Mouse (Mus musculus) gastrocnemius, postnatal 25 days (tissue): ENCODE results near the gene Hemk1. TPM values are rescaled to one million over a fixed set of nuclear protein-coding genes. Genes with fewer than 3 reads are reported as not detected.
"Not testable (repeated sequence)": the region's sequence is repeated elsewhere in the genome, so short reads cannot be mapped to it uniquely, and the experiment has no call there.

Experiments used
- DNase-seq: peaks from one replicate; pipeline ENCODE4 v3.0.0; 2022
- total RNA-seq, 2 experiments: library from RNA; stranded (reverse); gene quantifications; 1 replicate in 1 of 2; 2 replicates in 1 of 2; pipeline ENCODE4 v1.2.3; 2021

Hemk1 gene
- total RNA-seq, 2 experiments from 2014 or later = 12.8 to 15.7 TPM

DNA sequence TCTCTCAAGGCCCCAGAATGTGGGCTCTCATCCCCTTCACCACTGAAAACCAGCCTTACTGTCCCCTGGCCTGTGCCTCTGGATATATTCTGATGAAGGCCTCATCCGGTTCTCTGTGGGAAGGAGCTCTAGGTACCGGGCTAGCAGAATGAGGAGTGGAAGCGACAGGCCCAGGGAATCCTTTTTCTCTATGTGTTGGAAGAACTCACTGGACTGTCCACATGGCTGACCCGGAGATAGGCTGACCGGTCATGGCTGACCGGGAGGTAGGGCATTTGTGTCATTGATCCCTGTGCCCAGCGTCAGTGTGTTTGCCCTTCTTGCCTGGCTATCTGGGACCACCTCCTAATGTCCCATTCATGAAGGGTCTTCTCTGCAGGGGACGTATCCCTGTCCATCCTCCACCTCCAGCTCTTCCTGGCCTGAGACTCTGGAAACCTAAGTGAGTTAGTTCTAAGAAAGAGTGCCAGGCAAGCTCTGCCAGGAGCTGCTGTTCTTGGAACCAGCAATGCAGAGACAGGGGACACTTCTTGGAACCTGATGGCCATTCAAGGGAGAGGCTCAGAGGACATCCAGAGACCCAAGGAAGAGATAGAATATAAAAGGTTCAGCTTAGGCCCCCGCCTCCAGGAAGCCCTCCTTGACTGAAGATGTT, 29.7 kb downstream of the Hemk1 start:
- peak; percentile 67 for DNase-seq

DNA sequence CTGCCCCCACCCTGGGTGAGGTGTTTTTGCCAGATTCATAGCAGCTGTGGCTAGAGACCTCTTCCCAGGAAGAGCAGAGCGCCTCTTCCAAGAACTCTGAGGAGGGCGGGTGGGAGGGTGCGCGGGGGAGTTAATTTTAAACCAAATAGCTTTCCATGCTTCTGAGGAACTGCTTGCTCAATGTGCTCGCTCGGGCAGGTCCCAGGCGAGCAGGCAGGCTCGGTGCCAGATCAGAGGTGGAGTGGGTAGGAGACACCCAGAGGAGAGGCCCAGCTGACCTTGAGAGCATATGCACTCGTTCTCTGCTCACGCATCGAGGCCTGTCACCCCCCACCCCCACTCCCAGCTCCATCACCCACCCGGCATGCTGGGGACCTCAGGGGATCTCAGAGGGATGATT, 30.3 kb downstream of the Hemk1 start:
- DNase-seq = peak; percentile 89

DNA sequence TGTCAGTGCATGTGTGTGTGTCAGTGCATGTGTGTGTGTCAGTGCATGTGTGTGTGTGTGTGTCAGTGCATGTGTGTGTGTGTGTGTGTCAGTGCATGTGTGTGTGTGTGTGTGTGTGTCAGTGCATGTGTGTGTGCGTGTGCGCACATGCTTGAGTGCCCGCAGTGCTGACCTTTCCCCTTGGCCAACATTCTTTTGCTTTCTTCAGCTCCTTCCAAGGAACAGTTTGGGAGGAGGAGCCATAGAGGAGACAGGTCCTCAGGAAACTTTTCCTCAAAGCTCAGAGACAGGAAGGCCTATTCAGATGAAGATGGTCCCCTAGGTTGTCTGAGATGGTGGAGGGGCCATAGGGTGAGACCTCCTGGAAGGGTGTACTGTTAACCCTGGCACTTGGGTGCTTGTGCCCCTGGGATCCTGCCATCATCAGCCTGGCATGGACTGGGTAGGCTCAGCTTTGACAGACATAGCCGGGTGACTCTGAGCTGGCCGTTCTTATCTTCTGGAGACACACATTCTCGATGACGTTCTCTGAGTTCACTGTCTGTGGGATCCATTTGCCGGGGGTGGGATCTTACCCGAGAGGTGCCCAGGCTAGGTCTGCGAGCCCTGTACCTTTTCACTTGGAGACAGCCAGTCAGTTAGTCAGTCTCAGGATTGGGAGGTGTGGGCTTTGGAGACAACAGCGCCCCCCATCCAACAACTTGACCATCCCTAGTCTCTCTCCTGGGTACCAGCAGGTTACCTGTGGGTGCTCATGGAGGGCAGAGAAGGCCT, 30.9 kb downstream of the Hemk1 start:
- DNase-seq = no peak

DNA sequence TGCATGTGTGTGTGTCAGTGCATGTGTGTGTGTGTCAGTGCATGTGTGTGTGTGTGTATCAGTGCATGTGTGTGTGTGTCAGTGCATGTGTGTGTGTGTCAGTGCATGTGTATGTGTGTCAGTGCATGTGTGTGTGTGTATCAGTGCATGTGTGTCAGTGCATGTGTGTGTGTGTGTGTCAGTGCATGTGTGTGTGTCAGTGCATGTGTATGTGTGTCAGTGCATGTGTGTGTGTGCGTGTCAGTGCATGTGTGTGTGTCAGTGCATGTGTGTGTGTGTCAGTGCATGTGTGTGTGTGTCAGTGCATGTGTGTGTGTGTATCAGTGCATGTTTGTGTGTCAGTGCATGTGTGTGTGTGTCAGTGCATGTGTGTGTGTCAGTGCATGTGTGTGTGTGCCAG, 31.5 kb downstream of the Hemk1 start:
- not testable (repeated sequence) for DNase-seq

DNA sequence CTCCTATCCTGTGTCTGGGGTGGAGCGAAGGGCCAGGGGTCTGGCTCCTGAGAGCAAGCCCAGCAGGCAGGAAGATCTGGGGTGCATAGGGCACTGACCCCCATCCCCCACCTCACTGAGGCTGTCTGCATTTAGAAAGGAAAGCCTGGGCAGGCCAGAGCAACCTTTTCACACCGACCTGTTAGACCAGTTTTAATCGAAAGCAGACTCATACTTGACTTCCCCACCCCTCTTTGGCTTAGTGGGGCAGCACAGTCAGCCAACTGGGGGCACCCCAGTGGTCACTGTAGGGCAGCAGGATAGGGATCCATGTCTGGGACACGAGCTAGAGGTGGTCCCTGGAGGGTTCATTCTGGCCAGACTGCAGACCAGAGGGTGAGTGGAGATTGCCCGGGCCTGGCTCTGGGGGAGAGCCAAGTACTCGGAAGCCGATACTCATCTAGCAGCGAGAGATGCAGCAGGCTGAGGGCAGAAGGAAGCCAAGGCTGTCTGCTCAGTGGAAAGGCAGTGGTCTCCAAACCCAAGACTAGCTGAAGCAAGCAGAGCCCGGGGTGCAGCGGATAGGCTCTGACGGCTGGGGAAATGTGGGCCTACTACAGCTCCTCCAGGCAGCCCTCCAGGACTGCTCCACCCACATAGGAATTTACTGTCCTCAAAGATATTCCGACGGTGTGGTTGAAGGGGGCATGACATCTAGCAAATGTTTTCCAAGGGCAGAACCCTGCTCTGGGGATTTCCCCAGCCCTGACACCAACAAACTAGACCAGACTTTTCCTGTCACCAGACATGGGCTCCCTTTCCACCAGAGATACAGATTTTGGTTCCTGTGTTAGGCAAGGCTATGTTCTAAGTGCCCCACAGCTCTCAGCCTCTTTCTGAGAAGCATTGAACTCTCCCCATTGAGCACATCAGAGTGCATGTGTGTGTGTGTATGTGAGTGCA, 32.3 kb downstream of the Hemk1 start:
- peak; percentile 47 for DNase-seq

DNA sequence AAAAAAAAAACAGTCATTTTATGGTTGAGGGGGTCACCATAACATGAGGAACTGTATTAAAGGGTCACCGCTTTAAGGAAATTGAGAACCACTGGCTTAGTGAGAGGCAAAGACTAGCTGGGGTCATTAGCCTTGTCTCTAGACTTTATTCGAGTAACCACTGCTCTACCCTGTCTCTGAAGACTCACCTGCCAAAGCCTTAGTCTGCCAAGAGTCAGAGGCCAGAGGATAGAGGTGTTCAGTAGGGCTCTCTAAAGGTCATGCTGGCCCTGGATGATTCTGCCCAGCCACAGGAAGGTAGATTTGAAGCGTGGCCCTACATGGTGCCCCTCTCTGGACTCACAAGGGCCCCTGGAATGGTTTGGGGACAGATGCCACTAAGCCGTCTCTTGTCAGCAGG, 33.1 kb downstream of the Hemk1 start:
- no peak for DNase-seq

DNA sequence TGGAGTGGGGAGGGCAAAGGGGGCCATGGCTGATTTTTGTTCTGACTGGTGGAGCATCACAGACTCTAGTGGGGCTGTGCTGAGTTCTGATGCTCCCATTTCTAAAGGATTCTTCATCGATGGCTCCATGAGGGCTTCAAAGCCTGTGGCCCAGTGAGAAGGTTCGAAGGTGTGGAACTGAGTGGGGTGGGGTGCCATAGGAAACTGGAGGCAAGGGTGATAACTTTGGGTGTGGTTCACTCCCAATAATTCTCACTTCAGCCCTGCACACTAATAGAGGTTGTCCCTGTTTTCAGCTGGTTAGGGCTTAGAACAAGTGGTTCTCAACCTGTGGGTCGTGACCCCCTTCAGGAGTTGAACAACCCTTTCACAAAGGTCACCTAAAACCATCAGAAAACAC, 33.8 kb downstream of the Hemk1 start:
- no peak for DNase-seq

DNA sequence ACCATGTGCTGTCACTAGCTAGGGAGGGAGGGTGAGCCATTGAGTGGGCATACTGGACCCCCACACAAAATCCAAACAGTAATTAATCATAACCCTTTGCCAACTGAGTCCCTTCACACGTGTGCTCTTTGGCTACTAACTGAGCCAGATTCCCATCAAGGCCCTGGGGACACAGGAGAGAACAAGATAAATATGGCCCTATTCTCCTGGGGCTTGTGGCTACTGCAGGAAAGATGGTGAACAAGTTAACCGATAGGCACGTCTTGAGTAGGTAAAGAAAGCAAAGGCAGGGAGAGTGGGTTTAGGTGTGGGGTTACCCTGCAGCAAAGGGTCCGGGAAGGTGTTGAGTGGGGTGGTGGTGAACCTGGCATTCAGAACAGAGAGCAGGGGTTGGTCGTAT, 34.2 kb downstream of the Hemk1 start:
- no peak for DNase-seq

DNA sequence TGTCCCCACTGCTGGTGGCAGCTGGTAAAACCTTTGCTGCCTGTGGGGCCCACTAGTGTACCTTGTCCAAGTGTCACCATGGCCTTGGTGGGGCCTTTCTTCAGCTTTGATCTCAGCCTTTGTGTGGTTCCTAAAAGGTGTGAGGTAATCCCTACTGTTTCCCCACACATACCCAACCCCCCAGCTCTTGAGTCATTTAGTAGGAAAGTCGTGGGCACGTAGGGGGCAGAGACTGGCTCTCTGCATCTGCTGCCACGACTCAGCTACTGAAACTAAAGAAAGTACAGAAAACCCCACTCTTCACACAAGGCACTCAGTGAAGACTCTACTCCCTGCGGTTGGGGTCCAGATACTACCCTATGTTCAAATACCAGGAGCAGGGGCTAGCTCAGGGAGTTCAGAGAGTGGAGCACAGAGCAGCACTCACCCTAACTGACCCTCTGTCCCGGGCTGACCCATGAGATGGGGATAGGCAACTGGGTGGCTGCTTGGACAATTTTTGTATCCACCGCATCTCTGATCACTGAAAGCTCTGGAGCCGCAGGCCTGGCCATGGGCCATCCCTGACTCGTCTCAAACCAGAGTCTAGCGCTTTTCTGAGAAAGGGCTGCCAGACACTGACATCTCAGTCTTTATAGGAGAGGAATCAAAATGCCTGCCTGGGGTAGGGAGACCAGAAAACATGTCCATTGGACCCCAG, 34.9 kb downstream of the Hemk1 start:
- no peak for DNase-seq

DNA sequence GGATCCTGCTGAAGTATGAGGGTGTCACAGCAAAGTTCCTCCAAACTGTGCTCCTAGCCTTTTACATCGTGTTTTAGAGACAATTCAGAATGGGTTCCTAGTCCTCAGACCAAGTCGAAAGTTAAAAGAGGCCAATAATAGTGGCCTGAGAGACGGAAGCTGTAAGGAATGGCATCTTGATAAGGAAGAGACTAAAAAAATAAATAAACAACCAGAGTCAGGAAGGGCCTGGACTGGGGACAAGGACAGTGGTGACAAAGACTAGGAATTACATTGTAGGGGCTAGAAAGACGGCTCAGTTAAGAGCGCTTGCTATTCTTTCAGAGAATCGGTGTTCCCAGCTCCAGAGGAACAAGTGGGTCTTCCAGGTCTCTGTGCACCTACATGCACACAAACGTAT, 35.6 kb downstream of the Hemk1 start:
- no peak for DNase-seq

DNA sequence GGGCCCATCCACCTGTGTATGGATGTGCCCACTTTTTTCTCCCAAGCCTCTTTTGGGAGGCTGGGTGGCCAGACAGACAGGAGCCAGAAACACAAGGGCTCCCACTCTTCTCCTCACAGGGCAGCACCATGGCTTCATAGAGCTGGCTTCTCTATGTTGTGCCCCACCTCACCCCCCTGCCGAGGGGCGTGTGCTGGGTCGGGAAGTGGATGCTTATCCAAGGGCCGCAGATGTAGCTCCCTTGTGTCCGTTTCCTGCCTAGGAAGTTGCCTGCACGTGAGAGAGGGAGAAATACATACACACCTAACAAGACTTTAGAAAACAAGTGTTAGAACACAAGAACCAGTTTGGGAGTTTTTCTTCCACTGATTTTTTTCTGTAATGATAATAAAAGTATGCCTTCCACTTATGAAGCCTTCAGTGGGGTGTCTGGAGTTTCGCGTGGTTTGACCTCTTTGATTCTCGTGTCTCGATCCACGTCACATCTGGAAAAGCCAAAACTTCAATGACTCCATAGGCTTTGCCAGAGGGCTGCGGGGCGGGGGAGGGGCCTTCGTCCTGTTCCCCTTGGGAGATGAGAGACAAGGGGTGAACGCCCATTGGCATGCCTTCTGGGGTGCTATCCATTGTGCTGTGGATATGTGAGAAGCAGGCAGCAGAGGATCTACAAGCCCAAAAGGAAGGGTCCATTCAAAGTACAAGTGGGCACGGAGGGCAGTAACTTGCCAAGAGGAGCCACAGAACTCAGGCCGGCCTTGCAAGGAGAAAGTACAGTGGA, 36.4 kb downstream of the Hemk1 start:
- no peak for DNase-seq

DNA sequence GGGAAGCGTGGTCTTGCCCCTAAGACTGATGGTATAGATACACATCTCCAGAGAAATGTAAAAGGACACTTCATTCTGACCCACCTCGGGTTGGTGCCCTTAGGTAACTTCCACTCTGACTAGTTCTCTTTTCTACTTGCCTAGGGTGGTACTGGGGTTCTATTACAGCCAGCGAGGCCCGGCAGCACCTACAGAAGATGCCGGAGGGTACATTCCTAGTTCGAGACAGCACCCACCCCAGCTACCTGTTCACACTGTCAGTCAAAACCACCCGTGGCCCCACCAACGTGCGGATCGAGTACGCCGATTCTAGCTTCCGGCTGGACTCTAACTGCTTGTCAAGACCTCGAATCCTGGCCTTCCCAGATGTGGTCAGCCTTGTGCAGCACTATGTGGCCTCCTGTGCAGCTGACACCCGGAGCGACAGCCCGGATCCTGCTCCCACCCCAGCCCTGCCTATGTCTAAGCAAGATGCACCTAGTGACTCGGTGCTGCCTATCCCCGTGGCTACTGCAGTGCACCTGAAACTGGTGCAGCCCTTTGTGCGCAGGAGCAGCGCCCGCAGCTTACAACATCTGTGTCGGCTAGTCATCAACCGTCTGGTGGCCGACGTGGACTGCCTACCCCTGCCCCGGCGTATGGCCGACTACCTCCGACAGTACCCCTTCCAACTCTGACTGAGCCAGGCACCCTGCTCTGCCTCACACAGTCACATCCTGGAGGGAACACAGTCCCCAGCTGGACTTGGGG, 37.8 kb downstream of the Hemk1 start:
- DNase-seq = no peak

DNA sequence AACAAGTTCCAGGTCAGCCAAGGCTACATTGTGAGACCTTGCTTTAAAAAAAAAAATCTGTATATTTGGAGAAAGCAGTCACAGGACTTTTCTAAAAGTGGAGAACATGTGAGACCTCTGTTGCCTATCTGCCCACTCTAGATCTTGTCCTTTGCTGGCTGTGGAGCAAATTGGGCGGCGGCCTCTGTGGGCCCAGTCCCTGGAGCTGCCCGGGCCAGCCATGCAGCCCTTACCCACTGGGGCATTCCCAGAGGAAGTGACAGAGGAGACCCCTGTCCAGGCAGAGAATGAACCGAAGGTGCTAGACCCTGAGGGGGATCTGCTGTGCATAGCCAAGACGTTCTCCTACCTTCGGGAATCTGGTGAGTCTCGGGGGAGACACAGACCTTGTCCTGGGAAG, 38.4 kb downstream of the Hemk1 start:
- no peak for DNase-seq

DNA sequence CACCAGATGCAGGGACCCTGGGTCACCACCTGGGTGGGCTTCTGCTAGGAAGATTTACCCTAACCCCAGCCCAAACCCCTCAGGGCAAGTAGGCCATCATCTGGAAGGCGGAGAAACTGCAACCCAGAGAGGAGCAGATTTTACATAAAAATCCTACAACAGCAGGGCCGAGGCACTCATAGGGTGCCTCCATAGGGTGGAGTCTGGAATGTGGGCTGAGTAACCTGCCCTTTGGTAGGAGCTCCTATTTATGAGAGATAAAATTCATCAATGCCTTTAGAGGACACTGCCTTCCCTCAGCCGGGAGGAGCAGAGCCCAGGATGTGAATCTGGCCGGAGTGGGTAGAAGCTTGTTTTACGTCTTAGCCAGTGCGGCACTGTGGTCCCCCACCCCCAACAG, 39.3 kb downstream of the Hemk1 start:
- DNase-seq = no peak

DNA sequence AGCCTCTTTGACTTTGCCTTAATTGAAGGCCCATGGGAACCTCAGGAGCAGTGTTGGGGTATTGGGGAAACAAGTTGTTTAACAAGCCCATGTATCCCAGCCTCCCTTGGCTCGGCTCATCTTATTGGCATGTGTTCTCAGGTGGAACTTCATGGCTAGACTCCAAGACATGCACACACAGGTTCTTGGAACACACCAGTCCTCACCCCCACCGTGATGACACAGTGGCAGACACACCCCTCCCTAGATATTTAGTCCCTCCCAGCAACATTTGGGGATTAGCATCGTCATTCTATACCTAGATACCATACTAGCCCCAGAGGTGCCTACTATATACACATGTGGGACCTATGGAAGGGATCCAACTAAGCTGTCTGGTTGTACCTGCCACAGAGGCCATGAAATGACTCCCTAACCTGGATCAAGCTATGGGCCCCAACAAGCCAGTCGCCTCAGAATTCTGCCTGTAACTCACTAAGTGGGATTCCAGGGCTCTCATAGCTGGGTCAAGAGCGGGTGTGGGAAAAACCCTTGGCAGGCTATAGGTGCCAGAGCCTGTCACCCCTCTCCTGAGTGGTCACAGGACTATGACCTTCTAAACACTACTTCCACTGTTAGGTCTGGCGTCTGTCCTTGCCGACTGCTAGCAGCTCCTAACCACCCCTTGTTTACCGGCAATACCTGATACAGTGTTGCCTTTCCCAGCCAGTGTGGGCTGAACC, 39.9 kb downstream of the Hemk1 start:
- DNase-seq = no peak

DNA sequence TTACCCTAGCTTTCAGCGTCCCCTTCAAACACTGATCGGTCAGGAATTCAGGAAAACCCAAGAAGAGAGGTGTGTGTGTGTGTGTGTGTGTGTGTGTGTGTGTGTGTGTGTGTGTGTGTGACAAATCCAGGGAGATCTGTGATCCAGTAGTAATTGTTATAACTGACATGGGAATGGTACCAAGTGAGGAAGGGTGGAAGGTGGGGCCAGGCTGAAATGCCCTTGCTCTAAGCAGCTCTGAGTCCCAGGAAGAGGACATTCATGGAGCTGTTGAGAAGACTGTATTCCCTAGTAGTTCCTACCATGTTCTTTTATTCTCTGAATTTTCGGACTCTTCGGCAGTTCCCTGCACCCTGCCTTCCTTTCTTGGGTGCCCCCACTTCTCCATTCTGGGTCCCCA, 40.5 kb downstream of the Hemk1 start:
- no peak for DNase-seq

DNA sequence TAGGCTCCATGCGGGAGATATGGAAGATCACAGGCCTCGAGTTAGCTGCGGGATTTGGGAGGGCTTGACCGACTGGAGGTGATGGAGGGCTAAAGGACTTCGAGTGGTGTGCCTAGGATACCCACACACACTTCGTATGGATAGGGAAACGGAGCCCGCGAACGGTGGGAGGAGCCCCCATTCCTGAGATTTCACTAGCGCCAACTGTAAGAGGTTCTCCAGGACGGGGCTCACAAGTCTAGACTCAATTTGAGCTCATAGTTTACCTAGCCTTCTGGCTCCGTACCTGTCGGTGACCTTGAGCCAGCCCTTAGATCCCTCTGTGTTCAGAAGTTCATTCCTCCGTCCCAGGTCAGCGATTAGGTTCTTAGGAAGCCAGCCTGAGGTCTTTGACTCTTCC, 41.1 kb downstream of the Hemk1 start:
- no peak for DNase-seq

DNA sequence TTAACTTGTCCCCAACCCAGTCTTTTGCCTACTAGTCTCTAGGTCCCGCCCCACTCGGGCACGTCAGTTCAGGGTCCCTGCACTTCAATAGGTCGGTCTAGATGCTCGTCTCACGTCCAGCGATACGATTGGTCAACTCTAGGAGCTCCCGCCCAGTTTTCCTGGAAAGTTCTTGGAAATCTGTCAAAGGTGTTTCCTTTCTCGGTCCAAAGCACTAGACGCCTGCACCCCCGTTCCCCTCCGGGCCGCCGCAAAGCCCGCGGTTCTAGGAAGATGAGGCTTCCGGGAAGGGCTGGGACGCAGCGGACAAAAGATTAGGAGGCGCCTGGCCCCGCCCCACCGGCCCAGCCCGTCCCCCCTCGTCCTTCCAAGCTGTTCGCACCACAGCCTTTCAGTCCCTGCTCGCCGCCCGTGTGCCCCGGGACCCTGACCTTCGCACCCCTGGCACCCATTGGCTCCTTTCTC, 41.6 kb downstream of the Hemk1 start:
- DNase-seq = peak; percentile 91

DNA sequence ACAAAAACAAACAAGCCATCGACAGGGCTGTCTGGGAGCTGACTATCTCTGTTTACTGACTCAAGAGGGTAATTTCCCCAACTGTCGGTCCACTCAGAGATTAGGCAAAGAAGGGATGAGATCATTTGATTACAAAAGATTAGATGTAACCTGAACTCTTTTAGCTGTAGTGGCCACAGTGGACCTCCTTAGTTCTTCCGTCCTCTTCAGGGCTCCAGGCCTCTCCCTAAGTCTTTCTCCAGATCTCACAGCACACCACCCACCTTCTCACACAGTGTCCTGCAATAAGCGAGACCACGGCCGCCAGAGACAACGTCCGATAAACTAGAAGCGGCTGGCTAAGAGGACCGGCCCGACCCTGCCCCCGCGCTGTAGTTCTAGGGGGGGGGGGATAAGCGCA, 42.1 kb downstream of the Hemk1 start:
- no peak for DNase-seq

DNA sequence AAGGTAGTCTGAATTCAATTTTAAA, 42.3 kb downstream of the Hemk1 start, which contains the start of gene Cish:
Cish (plus strand) TSS at position 11 of the 25 bp plus-strand sequence.
- DNase-seq = no peak

DNA sequence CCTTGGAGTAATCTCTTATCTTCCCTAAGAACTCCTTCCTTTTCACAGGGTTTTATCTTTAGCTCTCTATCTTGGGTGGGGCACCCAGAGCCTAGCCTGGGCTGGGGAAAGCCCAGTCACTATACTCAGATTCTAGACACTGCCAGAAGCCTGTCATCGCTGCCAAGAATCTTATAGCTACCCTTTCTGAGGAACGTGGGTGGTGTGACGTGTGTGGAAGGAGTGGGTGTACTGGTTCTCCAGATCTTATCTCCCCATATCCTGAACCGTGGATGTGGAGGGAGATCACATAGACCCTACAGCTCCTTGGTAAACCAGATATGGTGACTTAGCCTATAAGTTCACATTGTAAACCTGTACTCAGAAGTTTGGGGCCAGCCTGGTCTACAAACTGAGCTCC, 42.5 kb downstream of the Hemk1 start:
- no peak for DNase-seq
